Mouse (Mus musculus): ENCODE data around the gene Stk32b. TPM values are rescaled to one million over a fixed set of nuclear protein-coding genes. Genes with fewer than 3 reads are reported as not detected.

Stk32b gene
- polyA plus RNA-seq, 1 experiment from 2014 or later, result 2.4 TPM

- H3K4me1 ChIP-seq (ENCODE audit: control insufficient read depth, insufficient read depth, low read length), result no peaks in the 10 kb centered on the region
- H3K27ac ChIP-seq (replicated peaks; ENCODE audit: low read depth, low read length), result no peak overlapping the region
- no peak for ATAC-seq (replicated peaks; ENCODE audit: insufficient number of reproducible peaks, low FRiP score, low TSS enrichment, low read depth)
- H3K4me2 ChIP-seq (ENCODE audit: low read depth, low read length), result no peak overlapping the region
- DNase-seq (ENCODE audit: low spot score), result no peak
- WGBS, result 78% methylated on average over 5 of the region's 5 CpGs
- H3K4me3 ChIP-seq (ENCODE audit: low read depth, low read length), result no peak overlapping the region
- H3K9ac ChIP-seq (replicated peaks; ENCODE audit: low read length), result no peak overlapping the region
- no peaks in the 10 kb centered on the region for H3K27me3 ChIP-seq (ENCODE audit: control insufficient read depth, insufficient read depth, low read length)
- H3K36me3 ChIP-seq (replicated peaks; ENCODE audit: control insufficient read depth, insufficient read depth, low read depth, low read length), result no peaks in the 10 kb centered on the region
- H3K9me3 ChIP-seq (replicated peaks; ENCODE audit: control insufficient read depth, low read length), result no peaks in the 10 kb centered on the region
Measured at GRCm38 (mm10) chr5:37655208-37655607, 61.8 kb downstream of the Stk32b start.

DNA sequence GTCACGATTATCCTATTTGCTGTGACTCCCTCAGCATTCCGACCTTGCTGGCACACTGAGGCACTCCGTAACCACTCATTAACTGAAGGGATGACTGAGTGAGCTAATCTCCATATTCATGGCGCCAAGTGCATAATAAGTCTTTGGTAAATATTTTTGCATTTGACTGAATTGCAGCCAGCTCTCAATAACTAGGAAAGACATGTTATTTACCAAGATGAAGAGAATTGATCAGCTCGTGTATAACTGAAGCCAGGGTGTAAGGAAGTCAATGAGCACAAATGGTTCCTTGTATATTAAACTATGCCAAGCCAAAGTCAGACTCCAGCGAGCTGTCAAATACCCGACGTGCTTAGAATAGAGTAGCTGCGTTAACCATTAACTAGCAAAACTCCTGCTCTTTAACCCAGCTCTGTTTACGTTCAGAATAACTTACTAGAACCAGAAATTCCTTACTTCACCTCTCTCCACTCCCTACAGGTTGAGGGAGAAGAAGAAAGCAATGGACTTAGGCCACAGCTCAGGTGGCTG lies 66.2 kb downstream of the Stk32b start:
- DNase-seq (ENCODE audit: low spot score) (no peak), ATAC-seq (replicated peaks; ENCODE audit: insufficient number of reproducible peaks, low FRiP score, low TSS enrichment, low read depth) (no peak)
- Histone ChIP-seq H3K4me1 (ENCODE audit: control insufficient read depth, insufficient read depth, low read length) (no peaks in the 10 kb centered on the region), H3K9me3 (replicated peaks; ENCODE audit: control insufficient read depth, low read length) (no peaks in the 10 kb centered on the region), H3K27ac (replicated peaks; ENCODE audit: low read depth, low read length) (no peak overlapping the region), H3K4me3 (ENCODE audit: low read depth, low read length) (no peak overlapping the region), H3K4me2 (ENCODE audit: low read depth, low read length) (no peak overlapping the region), H3K36me3 (replicated peaks; ENCODE audit: control insufficient read depth, insufficient read depth, low read depth, low read length) (no peaks in the 10 kb centered on the region), H3K9ac (replicated peaks; ENCODE audit: low read length) (no peak overlapping the region), H3K27me3 (ENCODE audit: control insufficient read depth, insufficient read depth, low read length) (no peaks in the 10 kb centered on the region)
- 74% methylated on average over 10 of the region's 10 CpGs for WGBS

DNA sequence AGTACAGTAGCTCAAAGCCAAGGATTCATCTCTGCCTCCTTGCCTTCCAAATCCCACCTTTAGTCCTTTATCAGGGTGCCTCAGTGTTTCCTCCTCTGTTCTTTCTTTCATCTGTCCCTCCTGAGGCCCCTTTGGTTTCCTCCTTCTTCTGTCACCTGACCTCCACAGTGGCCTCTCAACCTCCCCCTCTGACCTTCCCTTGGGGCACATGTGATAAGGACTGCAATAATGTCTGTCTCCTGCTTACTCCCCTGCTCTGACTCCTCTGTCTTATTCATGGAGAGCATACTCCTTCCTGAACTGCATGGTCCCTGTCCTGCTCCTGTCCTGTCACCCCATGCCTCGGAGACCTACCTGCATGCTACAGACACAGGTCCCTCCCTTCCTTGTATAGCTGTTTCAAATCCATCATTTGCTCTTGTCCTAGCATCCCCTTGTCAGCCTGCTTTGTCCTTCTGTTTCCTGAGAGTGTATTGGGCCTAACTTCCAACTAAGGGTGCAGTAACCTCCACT lies 66.8 kb downstream of the Stk32b start:
- Histone ChIP-seq H3K27me3 (ENCODE audit: control insufficient read depth, insufficient read depth, low read length) (no peaks in the 10 kb centered on the region), H3K36me3 (replicated peaks; ENCODE audit: control insufficient read depth, insufficient read depth, low read depth, low read length) (no peaks in the 10 kb centered on the region), H3K9me3 (replicated peaks; ENCODE audit: control insufficient read depth, low read length) (no peaks in the 10 kb centered on the region), H3K4me1 (ENCODE audit: control insufficient read depth, insufficient read depth, low read length) (no peaks in the 10 kb centered on the region), H3K4me2 (ENCODE audit: low read depth, low read length) (no peak overlapping the region), H3K9ac (replicated peaks; ENCODE audit: low read length) (no peak overlapping the region), H3K27ac (replicated peaks; ENCODE audit: low read depth, low read length) (no peak overlapping the region), H3K4me3 (ENCODE audit: low read depth, low read length) (no peak overlapping the region)
- ATAC-seq (replicated peaks; ENCODE audit: insufficient number of reproducible peaks, low FRiP score, low TSS enrichment, low read depth) (no peak), DNase-seq (ENCODE audit: low spot score) (no peak)
- 65% methylated on average over 1 of the region's 1 CpGs for WGBS

DNA sequence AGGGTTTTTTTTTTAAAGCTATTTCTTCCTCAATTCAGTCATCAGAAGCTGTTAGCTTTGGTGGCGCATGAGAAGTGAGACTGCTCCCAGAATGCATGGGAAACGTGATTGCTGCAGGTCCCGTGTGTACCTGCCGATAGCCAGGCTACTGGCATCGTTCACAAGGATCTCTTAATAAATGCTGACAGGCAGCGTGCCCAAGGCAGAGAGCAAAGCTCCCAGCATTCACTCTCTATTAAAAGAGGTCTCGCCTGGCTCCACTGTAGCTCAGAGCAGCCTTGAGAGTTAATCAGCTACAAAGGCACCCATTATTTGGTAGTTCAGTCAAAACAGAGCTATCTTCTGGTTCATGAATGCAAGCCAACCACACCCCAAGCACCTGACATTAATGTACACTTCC lies 72.9 kb downstream of the Stk32b start:
- 74% methylated on average over 7 of the region's 7 CpGs for WGBS
- no peak for DNase-seq (ENCODE audit: low spot score)
- Histone ChIP-seq H3K27me3 (ENCODE audit: control insufficient read depth, insufficient read depth, low read length) (no peaks in the 10 kb centered on the region), H3K9ac (replicated peaks; ENCODE audit: low read length) (no peak overlapping the region), H3K36me3 (replicated peaks; ENCODE audit: control insufficient read depth, insufficient read depth, low read depth, low read length) (no peaks in the 10 kb centered on the region), H3K27ac (replicated peaks; ENCODE audit: low read depth, low read length) (no peak overlapping the region), H3K4me3 (ENCODE audit: low read depth, low read length) (no peak overlapping the region), H3K4me1 (ENCODE audit: control insufficient read depth, insufficient read depth, low read length) (no peaks in the 10 kb centered on the region), H3K9me3 (replicated peaks; ENCODE audit: control insufficient read depth, low read length) (no peaks in the 10 kb centered on the region), H3K4me2 (ENCODE audit: low read depth, low read length) (no peak overlapping the region)
- no peak for ATAC-seq (replicated peaks; ENCODE audit: insufficient number of reproducible peaks, low FRiP score, low TSS enrichment, low read depth)

- ATAC-seq (replicated peaks; ENCODE audit: insufficient number of reproducible peaks, low FRiP score, low TSS enrichment, low read depth), result no peak
- H3K36me3 ChIP-seq (replicated peaks; ENCODE audit: control insufficient read depth, insufficient read depth, low read depth, low read length), result no peaks in the 10 kb centered on the region
- WGBS, result 87% methylated on average over 7 of the region's 7 CpGs
- DNase-seq (ENCODE audit: low spot score), result no peak
- no peak overlapping the region for H3K9ac ChIP-seq (replicated peaks; ENCODE audit: low read length)
- no peaks in the 10 kb centered on the region for H3K4me1 ChIP-seq (ENCODE audit: control insufficient read depth, insufficient read depth, low read length)
- H3K27ac ChIP-seq (replicated peaks; ENCODE audit: low read depth, low read length), result no peak overlapping the region
- H3K9me3 ChIP-seq (replicated peaks; ENCODE audit: control insufficient read depth, low read length), result no peaks in the 10 kb centered on the region
- H3K4me3 ChIP-seq (ENCODE audit: low read depth, low read length), result no peak overlapping the region
- no peak overlapping the region for H3K4me2 ChIP-seq (ENCODE audit: low read depth, low read length)
- no peaks in the 10 kb centered on the region for H3K27me3 ChIP-seq (ENCODE audit: control insufficient read depth, insufficient read depth, low read length)
Measured at GRCm38 (mm10) chr5:37642486-37642885, 74.5 kb downstream of the Stk32b start.

DNA sequence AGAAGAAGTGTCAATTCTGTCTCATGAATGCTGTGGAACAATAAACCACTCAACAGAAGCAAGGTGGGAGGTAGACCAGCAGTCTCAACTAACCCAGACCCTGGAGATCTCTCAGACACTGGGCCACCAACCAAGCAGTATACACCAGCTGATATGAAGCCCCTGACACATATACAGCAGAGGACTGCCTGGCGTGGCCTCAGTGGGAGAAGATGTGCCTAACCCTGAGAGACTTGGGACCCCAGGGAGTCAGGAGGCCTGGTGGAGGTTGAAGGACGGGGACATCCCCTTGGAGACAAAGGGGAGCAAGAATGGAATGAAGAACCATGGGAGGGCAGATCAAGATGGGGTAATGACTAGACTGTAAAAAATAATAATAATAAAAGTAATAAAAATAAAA lies 82.2 kb downstream of the Stk32b start:
- WGBS, result 81% methylated on average over 2 of the region's 2 CpGs
- H3K9me3 ChIP-seq (replicated peaks; ENCODE audit: control insufficient read depth, low read length), result no peaks in the 10 kb centered on the region
- no peak for DNase-seq (ENCODE audit: low spot score)
- no peaks in the 10 kb centered on the region for H3K36me3 ChIP-seq (replicated peaks; ENCODE audit: control insufficient read depth, insufficient read depth, low read depth, low read length)
- H3K27ac ChIP-seq (replicated peaks; ENCODE audit: low read depth, low read length), result no peak overlapping the region
- ATAC-seq (replicated peaks; ENCODE audit: insufficient number of reproducible peaks, low FRiP score, low TSS enrichment, low read depth), result no peak
- H3K9ac ChIP-seq (replicated peaks; ENCODE audit: low read length), result no peak overlapping the region
- no peaks in the 10 kb centered on the region for H3K4me1 ChIP-seq (ENCODE audit: control insufficient read depth, insufficient read depth, low read length)
- no peaks in the 10 kb centered on the region for H3K27me3 ChIP-seq (ENCODE audit: control insufficient read depth, insufficient read depth, low read length)
- no peak overlapping the region for H3K4me2 ChIP-seq (ENCODE audit: low read depth, low read length)
- H3K4me3 ChIP-seq (ENCODE audit: low read depth, low read length), result no peak overlapping the region

DNA sequence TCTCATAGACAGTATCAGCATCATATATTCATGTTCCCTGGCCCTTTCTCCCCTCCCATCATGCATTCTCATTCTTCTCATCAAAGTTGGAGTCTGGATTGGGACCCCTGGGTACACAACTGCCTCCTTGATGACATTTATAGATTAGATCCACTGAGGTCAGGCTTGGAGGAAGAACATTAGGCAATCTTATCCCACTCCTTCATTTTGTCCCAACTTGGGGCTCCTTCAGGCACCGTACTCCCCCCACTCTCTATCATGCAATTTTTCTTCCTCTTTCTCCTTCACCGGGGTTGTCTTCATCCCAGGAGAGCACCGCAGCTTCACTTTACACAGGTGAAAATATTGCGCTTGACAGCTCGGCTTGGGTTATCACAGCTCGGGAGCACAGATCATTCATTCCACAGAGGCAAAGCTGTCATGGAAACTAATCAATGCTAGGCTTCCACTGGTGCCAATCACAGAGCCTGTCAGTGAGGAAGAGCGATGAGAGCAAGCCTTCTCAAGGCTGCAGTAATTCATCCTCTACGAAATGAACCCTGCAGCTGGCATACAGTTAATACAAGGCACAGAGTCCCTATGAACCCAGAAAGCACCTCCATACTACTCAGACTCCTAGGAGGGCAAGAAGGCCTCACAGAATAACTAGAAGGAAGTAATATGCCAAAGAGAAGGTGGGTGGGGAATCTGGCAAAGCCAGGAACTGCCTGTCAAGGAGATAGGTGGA lies 89.4 kb downstream of the Stk32b start:
- no peak overlapping the region for H3K27ac ChIP-seq (replicated peaks; ENCODE audit: low read depth, low read length)
- DNase-seq (ENCODE audit: low spot score) (no peak), ATAC-seq (replicated peaks; ENCODE audit: insufficient number of reproducible peaks, low FRiP score, low TSS enrichment, low read depth) (no peak)
- no peak overlapping the region for H3K4me3 ChIP-seq (ENCODE audit: low read depth, low read length)
- no peaks in the 10 kb centered on the region for H3K27me3 ChIP-seq (ENCODE audit: control insufficient read depth, insufficient read depth, low read length)
- no peak overlapping the region for H3K9ac ChIP-seq (replicated peaks; ENCODE audit: low read length)
- H3K4me2 ChIP-seq (ENCODE audit: low read depth, low read length), result no peak overlapping the region
- H3K9me3 ChIP-seq (replicated peaks; ENCODE audit: control insufficient read depth, low read length), result no peaks in the 10 kb centered on the region
- H3K36me3 ChIP-seq (replicated peaks; ENCODE audit: control insufficient read depth, insufficient read depth, low read depth, low read length), result no peaks in the 10 kb centered on the region
- 88% methylated on average over 8 of the region's 8 CpGs for WGBS
- no peaks in the 10 kb centered on the region for H3K4me1 ChIP-seq (ENCODE audit: control insufficient read depth, insufficient read depth, low read length)

DNA sequence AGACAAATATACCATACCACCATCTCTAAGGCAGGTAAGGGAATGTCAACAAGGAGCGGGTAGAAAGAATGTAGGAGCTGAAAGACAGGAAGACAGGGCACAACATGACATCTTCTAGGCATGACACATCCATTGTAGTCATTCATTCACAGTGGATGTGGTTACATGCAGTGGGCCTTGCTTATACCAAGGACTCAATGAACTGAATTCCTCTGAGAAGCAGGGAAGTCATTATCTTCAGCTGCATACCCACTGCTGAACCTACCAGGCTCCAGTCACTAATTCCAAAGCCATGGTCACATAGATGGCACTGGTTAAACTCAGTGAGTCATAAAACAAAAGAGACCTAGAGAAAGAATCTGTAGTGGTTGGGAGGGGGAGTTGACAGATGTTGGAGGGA lies 105.1 kb downstream of the Stk32b start:
- Histone ChIP-seq H3K4me1 (ENCODE audit: control insufficient read depth, insufficient read depth, low read length) (no peaks in the 10 kb centered on the region), H3K27ac (replicated peaks; ENCODE audit: low read depth, low read length) (no peak overlapping the region), H3K27me3 (ENCODE audit: control insufficient read depth, insufficient read depth, low read length) (no peaks in the 10 kb centered on the region), H3K4me3 (ENCODE audit: low read depth, low read length) (no peak overlapping the region), H3K4me2 (ENCODE audit: low read depth, low read length) (no peak overlapping the region), H3K9ac (replicated peaks; ENCODE audit: low read length) (no peak overlapping the region), H3K9me3 (replicated peaks; ENCODE audit: control insufficient read depth, low read length) (no peaks in the 10 kb centered on the region), H3K36me3 (replicated peaks; ENCODE audit: control insufficient read depth, insufficient read depth, low read depth, low read length) (no peaks in the 10 kb centered on the region)
- ATAC-seq (replicated peaks; ENCODE audit: insufficient number of reproducible peaks, low FRiP score, low TSS enrichment, low read depth) (no peak), DNase-seq (ENCODE audit: low spot score) (no peak)
- 97% methylated on average over 1 of the region's 1 CpGs for WGBS

Measured in embryonic facial prominence, embryonic 11.5 days (tissue).